Mouse (Mus musculus): ENCODE results near the gene Cdc25b. TPM values are rescaled to one million over a fixed set of nuclear protein-coding genes. Genes with fewer than 3 reads are reported as not detected.

Gene Cdc25b
- total and polyA plus RNA-seq, 3 experiments: 12.6 to 34.5 TPM; not detected in 1

- Histone ChIP-seq H3K36me3 (ENCODE audit: control insufficient read depth in 1 of 2, insufficient read depth in 2 of 2, low read length in 2 of 2) (no peaks in the 10 kb centered on the region; a peak in 2 of 4 replicates), H3K9ac (ENCODE audit: control insufficient read depth, low read depth, low read length, poor library complexity, severe bottlenecking) (no peak overlapping the region), H3K27ac (ENCODE audit: control insufficient read depth, low read depth, low read length) (no peak overlapping the region), H3K79me2 (ENCODE audit: control insufficient read depth, insufficient read depth, low read length, poor library complexity) (no peaks in the 10 kb centered on the region), H3K4me3 (ENCODE audit: control insufficient read depth in 1 of 2, insufficient read depth in 1 of 2, low read depth in 2 of 2, low read length in 2 of 2) (no peak overlapping the region), H3K4me1 (ENCODE audit: control insufficient read depth in 1 of 2, insufficient read depth in 2 of 2, low read length in 2 of 2) (peaks cover 0 to 7% of the 10 kb centered on the region in 2 experiments; a peak in 2 of 4 replicates), H3K27me3 (ENCODE audit: control insufficient read depth in 1 of 2, insufficient read depth in 2 of 2, low read length in 2 of 2) (no peaks in the 10 kb centered on the region), H3K9me3 (replicated peaks; ENCODE audit: insufficient read depth, low read length) (no peaks in the 10 kb centered on the region)
- no peak for DNase-seq (ENCODE audit: low read depth, low spot score)
- TF ChIP-seq GATA1 (IDR thresholded peaks at IDR 0.05; ENCODE audit: low read depth, low read length) (no peak), JUND (IDR thresholded peaks at IDR 0.05; ENCODE audit: low read depth, low read length) (no peak), EP300 (IDR thresholded peaks at IDR 0.05; ENCODE audit: low read depth in 1 of 2, low read length in 2 of 2) (no peak), NELFE (IDR thresholded peaks at IDR 0.05; ENCODE audit: low read depth, low read length) (no peak), E2F4 (IDR thresholded peaks at IDR 0.05; ENCODE audit: borderline replicate concordance, low read depth, low read length) (no peak), CHD1 (IDR thresholded peaks at IDR 0.05; ENCODE audit: low read depth, low read length) (no peak)
Measured at GRCm38 (mm10) chr2:131145121-131145520, 41.6 kb upstream of the Cdc25b start.

GRCm38 (mm10) chr2:131145536-131145935, 41.2 kb upstream of the Cdc25b start:
- Histone ChIP-seq H3K27ac (ENCODE audit: control insufficient read depth, low read depth, low read length) (no peak overlapping the region), H3K4me1 (ENCODE audit: control insufficient read depth in 1 of 2, insufficient read depth in 2 of 2, low read length in 2 of 2) (peaks cover 0 to 7% of the 10 kb centered on the region in 2 experiments; a peak in 2 of 4 replicates), H3K9ac (ENCODE audit: control insufficient read depth, low read depth, low read length, poor library complexity, severe bottlenecking) (no peak overlapping the region), H3K4me3 (ENCODE audit: control insufficient read depth in 1 of 2, insufficient read depth in 1 of 2, low read depth in 2 of 2, low read length in 2 of 2) (no peak overlapping the region), H3K9me3 (replicated peaks; ENCODE audit: insufficient read depth, low read length) (no peaks in the 10 kb centered on the region), H3K27me3 (ENCODE audit: control insufficient read depth in 1 of 2, insufficient read depth in 2 of 2, low read length in 2 of 2) (no peaks in the 10 kb centered on the region), H3K79me2 (ENCODE audit: control insufficient read depth, insufficient read depth, low read length, poor library complexity) (no peaks in the 10 kb centered on the region), H3K36me3 (ENCODE audit: control insufficient read depth in 1 of 2, insufficient read depth in 2 of 2, low read length in 2 of 2) (no peaks in the 10 kb centered on the region; a peak in 2 of 4 replicates)
- no peak for TF ChIP-seq SIN3A (IDR thresholded peaks at IDR 0.05; ENCODE audit: low read length)
- TF ChIP-seq GATA1 (IDR thresholded peaks at IDR 0.05; ENCODE audit: low read depth, low read length): no peak
- TF ChIP-seq TCF12 (IDR thresholded peaks at IDR 0.05; ENCODE audit: low read depth, low read length): no peak
- no peak for TF ChIP-seq RAD21 (IDR thresholded peaks at IDR 0.05; ENCODE audit: low read depth, low read length)
- no peak for TF ChIP-seq BHLHE40 (IDR thresholded peaks at IDR 0.05; ENCODE audit: borderline replicate concordance, low read depth, low read length)
- TF ChIP-seq CHD2 (IDR thresholded peaks at IDR 0.05; ENCODE audit: low read length): no peak
- no peak for TF ChIP-seq E2F4 (IDR thresholded peaks at IDR 0.05; ENCODE audit: borderline replicate concordance, low read depth, low read length)
- no peak for TF ChIP-seq TBP (IDR thresholded peaks at IDR 0.05; ENCODE audit: low read depth, low read length)
- DNase-seq (ENCODE audit: low read depth, low spot score): no peak

- no peak for DNase-seq (ENCODE audit: low read depth, low spot score)
- Histone ChIP-seq H3K4me3 (ENCODE audit: control insufficient read depth in 1 of 2, insufficient read depth in 1 of 2, low read depth in 2 of 2, low read length in 2 of 2) (no peak overlapping the region), H3K27me3 (ENCODE audit: control insufficient read depth in 1 of 2, insufficient read depth in 2 of 2, low read length in 2 of 2) (no peaks in the 10 kb centered on the region), H3K9ac (ENCODE audit: control insufficient read depth, low read depth, low read length, poor library complexity, severe bottlenecking) (no peak overlapping the region), H3K36me3 (ENCODE audit: control insufficient read depth in 1 of 2, insufficient read depth in 2 of 2, low read length in 2 of 2) (no peaks in the 10 kb centered on the region; a peak in 2 of 4 replicates), H3K9me3 (replicated peaks; ENCODE audit: insufficient read depth, low read length) (no peaks in the 10 kb centered on the region), H3K79me2 (ENCODE audit: control insufficient read depth, insufficient read depth, low read length, poor library complexity) (no peaks in the 10 kb centered on the region), H3K27ac (ENCODE audit: control insufficient read depth, low read depth, low read length) (no peak overlapping the region), H3K4me1 (ENCODE audit: control insufficient read depth in 1 of 2, insufficient read depth in 2 of 2, low read length in 2 of 2) (peaks cover 0 to 7% of the 10 kb centered on the region in 2 experiments; a peak in 2 of 4 replicates)
- TF ChIP-seq ZC3H11A (IDR thresholded peaks at IDR 0.05; ENCODE audit: low read depth, low read length) (no peak), ETS1 (IDR thresholded peaks at IDR 0.05; ENCODE audit: low read depth, low read length) (no peak)
Measured at GRCm38 (mm10) chr2:131146193-131147042, 40.3 kb upstream of the Cdc25b start.
